Mouse (Mus musculus) cerebellum, postnatal 36 days (tissue): ENCODE measurements around the gene Vmn1r23.
"Not testable (repeated sequence)": the region's sequence is repeated elsewhere in the genome, so short reads cannot be mapped to it uniquely, and the experiment has no call there.

ENCODE experiments used
- DNase-seq, 2 experiments: peaks; one replicate each; pipeline ENCODE4 v3.0.0; 2021 to 2022; ENCODE audit warnings: mixed read lengths in 2 of 2

Gene Vmn1r23

GRCm38 (mm10) chr6:57926738-57927137 lies at the start of gene Vmn1r23:
Gene Vmn1r23, minus strand, starts transcription at chr6:57926838.
- DNase-seq: no peak

DNA sequence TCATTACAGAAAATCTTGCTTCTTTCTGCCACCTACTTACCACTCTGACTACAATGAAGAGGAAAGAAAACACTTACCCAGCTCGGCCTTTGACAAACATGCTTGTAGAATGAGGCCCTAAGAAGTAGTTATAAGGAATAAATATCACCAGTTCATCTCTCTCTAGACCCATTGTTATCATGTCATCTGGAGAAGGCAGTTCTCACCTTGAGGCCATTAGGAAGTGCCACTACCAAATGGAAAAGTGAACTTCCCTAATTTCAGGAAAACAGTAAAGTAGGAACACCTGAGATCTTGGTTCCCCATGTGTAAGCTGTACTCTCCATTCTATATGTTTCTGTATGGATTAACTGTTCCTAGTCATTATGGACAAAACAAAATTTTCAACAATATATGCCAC lies 34.8 kb upstream of the Vmn1r23 start, which contains the start of gene Vmn1r24:
Gene Vmn1r24 (minus strand): TSS at position 101 of the 400 bp plus-strand sequence.
- DNase-seq: not testable (repeated sequence)

GRCm38 (mm10) chr6:57907928-57908327 lies 18.7 kb downstream of the Vmn1r23 start, which contains the start of gene Vmn1r22:
Gene Vmn1r22, minus strand, starts transcription at chr6:57908028.
- DNase-seq: no peak
